Mouse (Mus musculus) heart, adult 2 months (tissue): ENCODE data around the gene Rab3ip. TPM values are rescaled to one million over a fixed set of nuclear protein-coding genes. Genes with fewer than 3 reads are reported as not detected.

Source experiments
- DNase-seq, 2 experiments: peaks; one replicate each; pipeline ENCODE4 v3.0.0; 2021
- H3K27ac ChIP-seq: fragments of 200-600 bp; 2 replicates; pipeline ENCODE4 v1.8.1; 2022
- H3K27me3 ChIP-seq: fragments of 200-500 bp; 2 replicates; pipeline ENCODE4 v1.6.1; 2012; ENCODE audit warnings: mild to moderate bottlenecking, low read length, inconsistent platforms, mixed read lengths; ENCODE audit not compliant: control insufficient read depth, insufficient read depth
- H3K36me3 ChIP-seq: fragments of 200-500 bp; 2 replicates; pipeline ENCODE4 v1.6.1; 2012; ENCODE audit warnings: low read length, inconsistent platforms; ENCODE audit not compliant: control insufficient read depth, insufficient read depth
- H3K4me1 ChIP-seq: fragments of 200-500 bp; 2 replicates; pipeline ENCODE4 v1.6.1; 2011; ENCODE audit warnings: low read length; ENCODE audit not compliant: control insufficient read depth, insufficient read depth
- H3K4me3 ChIP-seq: fragments of 200-600 bp; 2 replicates; pipeline ENCODE4 v1.8.1; 2022
- H3K79me2 ChIP-seq: fragments of 200-500 bp; replicated peaks from 2 replicates; pipeline ENCODE4 v1.6.1; 2012; ENCODE audit warnings: mild to moderate bottlenecking, inconsistent platforms, low read length, moderate library complexity, mixed read lengths; ENCODE audit not compliant: control insufficient read depth, insufficient read depth
- H3K9ac ChIP-seq: fragments of 200-500 bp; 2 replicates; pipeline ENCODE4 v1.6.1; 2012; ENCODE audit warnings: low read depth, mild to moderate bottlenecking, control low read depth, inconsistent platforms, low read length, mixed read lengths
- CTCF ChIP-seq: fragments of 200-600 bp; IDR thresholded peaks from 2 replicates; pipeline ENCODE4 v1.8.1; 2022; ENCODE audit warnings: antibody characterized with exemption, mild to moderate bottlenecking, moderate library complexity
- EP300 ChIP-seq: fragments of 200-500 bp; IDR thresholded peaks from 2 replicates; pipeline ENCODE4 v1.6.1; 2011; ENCODE audit warnings: low read depth, low read length, control low read depth; ENCODE audit not compliant: insufficient read depth
- POLR2A ChIP-seq: fragments of 200-500 bp; IDR thresholded peaks from 2 replicates; pipeline ENCODE4 v1.6.1; 2011; ENCODE audit warnings: mild to moderate bottlenecking, low read depth, low read length, control low read depth; ENCODE audit not compliant: insufficient read depth
- WGBS: fragments of 180-500 bp; shearing (Covaris S2); methylation state at CpG from one replicate; pipeline ENCODE4 v1.1.7; 2018; 5-methylcytosine and 5-hydroxymethylcytosine counted together
- intact Hi-C: fragments of 180-260 bp; cut with DNase I; formaldehyde crosslinking; loops from one replicate; pipeline ENCODE4 v1.15.1; 2025
- long read RNA-seq: library from polyadenylated mRNA; stranded (forward); transcript quantifications from one replicate; pipeline ENCODE4 v2.0.0, GENCODE M21; 2021
- polyA plus RNA-seq: library from polyadenylated mRNA; depleted of rRNA; stranded (reverse); fragments of >200 nt; gene quantifications from 2 replicates; pipeline ENCODE4 v1.2.3, GENCODE M21; 2012; rRNA removed
- total RNA-seq, 2 experiments: library from RNA; stranded (reverse); gene quantifications; 2 replicates each; pipeline ENCODE4 v1.2.3; 2021

Rab3ip gene
- total RNA-seq = 100 to 1,000 TPM in 1 of 2 experiments, 10 to 100 TPM in 1; 80.3 to 100 TPM
- polyA plus RNA-seq = 168 and 181 TPM in 2 replicates
- long read RNA-seq, transcript Rab3ip-203 (11 exons, 1,844 nt) = major isoform, 93 of 149 reads
- long read RNA-seq, transcript Rab3ip-201 (10 exons, 2,690 nt) = minor isoform, 15 of 149 reads
- long read RNA-seq, partial matches to known transcripts = 16 of 149 reads
- long read RNA-seq, other reads (novel, unspliced or antisense) = 25 of 149 reads

GRCm38 (mm10) chr10:116950009-116950769 is at the start of gene Rab3ip:
Gene Rab3ip (minus strand): TSS chr10:116950769.
- Histone ChIP-seq H3K36me3 (0 out of 2 replicates have a peak, but pooled peaks cover 3% of the 10 kb centered on the region), H3K27me3 (no peaks in the 10 kb centered on the region; the same call in 1 of the 2 replicates), H3K9ac (peak within 1 kb of the TSS; percentile 96), H3K4me1 (peaks cover 2% of the 10 kb centered on the region; the same call in 1 of the 2 replicates), H3K4me3 (peak within 1 kb of the TSS; percentile 65), H3K79me2 (peaks cover 2% of the 10 kb centered on the region), H3K27ac (peak within 1 kb of the TSS; percentile 75)
- under 1% methylated on average over 81 of the region's 103 CpGs for WGBS
- TF ChIP-seq EP300 = no peak
- peak; percentile 59; the same call in 1 of the 2 replicates for TF ChIP-seq POLR2A
- no peak; the same call in none of the 2 replicates for TF ChIP-seq CTCF
- peak; percentile 93 to 96 for DNase-seq
- intact Hi-C loops = loop anchor here (5.0 kb wide), 2 partner anchors 82 to 197 kb away; partner anchors contain the start of gene Frs2

GRCm38 (mm10) chr10:116998716-116999455 is 48.3 kb upstream of the Rab3ip start:
- Histone ChIP-seq H3K4me3 (no peak overlapping the region), H3K27ac (no peak overlapping the region)
- 71% methylated on average over 17 of the region's 17 CpGs for WGBS

DNA sequence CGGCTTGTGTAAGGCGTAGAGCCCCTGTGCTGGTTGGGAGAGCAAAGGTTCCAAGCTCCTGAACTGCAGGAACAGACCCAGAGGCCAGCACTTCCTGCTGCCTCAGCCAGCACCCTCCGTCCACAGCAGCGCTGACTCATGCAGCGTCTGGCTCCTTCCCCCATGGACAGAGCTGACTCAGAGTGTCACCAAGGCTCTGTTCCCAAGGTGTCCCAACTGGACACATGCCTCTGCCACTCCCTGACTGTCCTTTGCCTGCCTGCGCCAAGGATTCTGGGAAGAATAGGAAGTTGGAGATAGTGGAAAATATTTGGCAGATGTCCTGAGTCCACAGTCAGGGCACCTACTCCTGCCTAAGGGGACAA is 45.6 kb upstream of the Rab3ip start:
- DNase-seq = peak; percentile 67 to 85
- Histone ChIP-seq H3K27me3 (no peaks in the 10 kb centered on the region), H3K27ac (peak overlapping the region; percentile 65), H3K9ac (0 out of 2 replicates have a peak overlapping the region, but pooled peaks have one; percentile 42), H3K4me1 (peaks cover 6% of the 10 kb centered on the region), H3K4me3 (no peak overlapping the region), H3K36me3 (no peaks in the 10 kb centered on the region), H3K79me2 (no peaks in the 10 kb centered on the region)
- WGBS = 10% methylated on average over 6 of the region's 6 CpGs
- TF ChIP-seq CTCF = no peak
- peak; percentile 97 for TF ChIP-seq EP300
- intact Hi-C loops = loop anchor here (5.0 kb wide), 1 partner anchor 46 kb away; no protein-coding TSS in a partner anchor

More at GRCm38 (mm10) chr10:116998716-116999455, 48.3 kb upstream of the Rab3ip start:
- H3K4me1 ChIP-seq = peaks cover 6% of the 10 kb centered on the region
- no peak for DNase-seq
- intact Hi-C loops = loop anchor here (5.0 kb wide), 1 partner anchor 43 kb away; no protein-coding TSS in a partner anchor
- no peaks in the 10 kb centered on the region for H3K79me2 ChIP-seq
- no peaks in the 10 kb centered on the region for H3K36me3 ChIP-seq
- TF ChIP-seq CTCF (no peak), EP300 (no peak), POLR2A (no peak)
- H3K27me3 ChIP-seq = no peaks in the 10 kb centered on the region
- H3K9ac ChIP-seq = no peak overlapping the region

GRCm38 (mm10) chr10:116995584-116996235 is 45.1 kb upstream of the Rab3ip start:
- peak overlapping the region; percentile 65 for H3K27ac ChIP-seq
- no peaks in the 10 kb centered on the region for H3K27me3 ChIP-seq
- no peaks in the 10 kb centered on the region for H3K79me2 ChIP-seq
- no peak for DNase-seq
- intact Hi-C loops = loop anchor here (5.0 kb wide), 1 partner anchor 47 kb away; no protein-coding TSS in a partner anchor
- H3K4me3 ChIP-seq = no peak overlapping the region
- no peaks in the 10 kb centered on the region for H3K36me3 ChIP-seq
- H3K9ac ChIP-seq = 0 out of 2 replicates have a peak overlapping the region, but pooled peaks have one; percentile 42
- H3K4me1 ChIP-seq = peaks cover 6% of the 10 kb centered on the region
- 51% methylated on average over 6 of the region's 6 CpGs for WGBS
- TF ChIP-seq CTCF = no peak

GRCm38 (mm10) chr10:116995162-116995561 is 44.6 kb upstream of the Rab3ip start:
- Histone ChIP-seq H3K27ac (no peak overlapping the region), H3K79me2 (no peaks in the 10 kb centered on the region), H3K36me3 (no peaks in the 10 kb centered on the region), H3K27me3 (no peaks in the 10 kb centered on the region), H3K9ac (no peak overlapping the region), H3K4me1 (peaks cover 6% of the 10 kb centered on the region), H3K4me3 (no peak overlapping the region)
- TF ChIP-seq POLR2A (no peak), EP300 (no peak), CTCF (no peak)
- no peak for DNase-seq
- WGBS = 77% methylated on average over 5 of the region's 5 CpGs
- intact Hi-C loops = loop anchor here (5.0 kb wide), 1 partner anchor 47 kb away; no protein-coding TSS in a partner anchor
